Mouse (Mus musculus): ENCODE results near the gene Krt18. TPM values are rescaled to one million over a fixed set of nuclear protein-coding genes. Genes with fewer than 3 reads are reported as not detected.
"Not testable (repeated sequence)": the region's sequence is repeated elsewhere in the genome, so short reads cannot be mapped to it uniquely, and the experiment has no call there.

Krt18 gene
- not detected for polyA plus RNA-seq (2017; shearing (Covaris generic))

- ATAC-seq, result no peak
These were observed at the start of gene Krt18 for GRCm38 (mm10) chr15:102028040-102028439. Krt18 (plus strand) TSS chr15:102028180.

GRCm38 (mm10) chr15:101980849-101981248, 47.1 kb upstream of the Krt18 start:
- no peak for ATAC-seq

DNA sequence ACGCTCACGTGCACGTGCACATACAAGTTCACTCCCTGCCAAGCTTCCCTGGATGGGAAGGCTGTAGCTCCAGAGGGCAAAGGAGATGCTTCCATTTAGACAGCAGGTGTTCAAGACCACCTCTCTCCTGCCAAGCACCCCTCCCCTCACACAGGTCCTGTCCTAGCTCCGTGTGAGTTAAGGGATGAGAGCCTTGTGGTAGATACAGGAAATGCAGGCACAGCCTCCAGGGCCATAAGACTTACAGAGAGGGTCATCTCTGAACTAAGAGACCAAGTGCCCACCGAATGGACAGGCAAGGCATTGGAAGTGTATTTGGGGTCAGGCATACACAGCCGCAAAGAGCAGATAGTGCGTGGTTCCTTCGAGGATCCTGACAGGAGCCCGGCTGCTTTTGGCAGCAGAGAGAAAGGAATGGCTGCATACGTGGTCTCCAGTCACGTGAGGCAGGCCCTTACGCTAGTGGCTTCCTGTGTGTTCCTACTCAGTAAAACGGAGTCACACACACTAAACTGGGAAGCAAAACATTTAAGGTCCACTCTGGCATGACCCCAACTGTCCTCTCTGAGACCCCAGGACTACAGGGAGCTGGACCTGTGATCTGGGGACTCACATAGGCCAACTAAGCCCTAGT, 44.5 kb upstream of the Krt18 start:
- no peak for ATAC-seq

- peak; percentile 74 for ATAC-seq
These were observed 43.9 kb upstream of the Krt18 start for GRCm38 (mm10) chr15:101983949-101984601.

DNA sequence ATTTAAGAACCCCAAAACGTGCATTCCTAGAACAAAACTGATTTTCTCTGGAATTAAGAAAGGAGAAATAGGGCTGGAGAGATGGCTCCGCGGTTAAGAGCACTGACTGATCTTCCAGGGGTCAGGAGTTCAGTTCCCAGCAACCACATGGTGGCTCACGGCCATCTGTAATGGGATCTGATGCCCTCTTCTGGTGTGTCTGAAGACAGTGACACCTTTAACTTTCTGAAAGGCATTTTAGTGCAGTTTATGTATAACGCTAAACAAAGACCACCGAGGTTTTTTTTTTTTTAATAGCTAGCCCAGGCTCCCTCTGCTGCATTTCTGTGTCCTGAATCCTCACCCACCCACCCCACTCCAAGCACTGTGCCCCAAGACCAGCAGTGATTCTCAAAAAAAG, 43.2 kb upstream of the Krt18 start:
- no peak for ATAC-seq

GRCm38 (mm10) chr15:101988119-101988518, 39.9 kb upstream of the Krt18 start:
- ATAC-seq, result peak; percentile 50

DNA sequence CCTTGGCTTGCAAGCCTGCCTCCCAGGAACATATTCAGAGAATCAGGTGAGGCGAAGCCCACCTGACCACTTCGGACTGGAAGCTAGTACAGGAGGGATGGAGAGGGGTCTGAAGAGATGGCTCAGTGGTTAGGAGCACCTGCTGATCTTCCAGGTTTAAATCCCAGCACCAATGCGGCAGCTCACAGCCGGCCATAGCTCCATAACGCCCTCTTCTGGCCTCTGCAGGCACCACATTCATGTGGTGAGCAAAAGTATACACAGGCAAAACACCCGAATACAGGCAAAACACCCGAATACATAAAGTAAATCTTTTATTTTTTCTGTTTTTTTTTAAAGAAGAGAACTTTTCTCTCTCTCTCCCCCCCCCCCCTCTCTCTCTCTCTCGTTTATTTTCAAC, 39.3 kb upstream of the Krt18 start:
- ATAC-seq, result no peak

- ATAC-seq, result no peak
These were observed 37.0 kb upstream of the Krt18 start for GRCm38 (mm10) chr15:101990946-101991345.

- ATAC-seq, result no peak
These were observed 33.6 kb upstream of the Krt18 start for GRCm38 (mm10) chr15:101994365-101994764.

DNA sequence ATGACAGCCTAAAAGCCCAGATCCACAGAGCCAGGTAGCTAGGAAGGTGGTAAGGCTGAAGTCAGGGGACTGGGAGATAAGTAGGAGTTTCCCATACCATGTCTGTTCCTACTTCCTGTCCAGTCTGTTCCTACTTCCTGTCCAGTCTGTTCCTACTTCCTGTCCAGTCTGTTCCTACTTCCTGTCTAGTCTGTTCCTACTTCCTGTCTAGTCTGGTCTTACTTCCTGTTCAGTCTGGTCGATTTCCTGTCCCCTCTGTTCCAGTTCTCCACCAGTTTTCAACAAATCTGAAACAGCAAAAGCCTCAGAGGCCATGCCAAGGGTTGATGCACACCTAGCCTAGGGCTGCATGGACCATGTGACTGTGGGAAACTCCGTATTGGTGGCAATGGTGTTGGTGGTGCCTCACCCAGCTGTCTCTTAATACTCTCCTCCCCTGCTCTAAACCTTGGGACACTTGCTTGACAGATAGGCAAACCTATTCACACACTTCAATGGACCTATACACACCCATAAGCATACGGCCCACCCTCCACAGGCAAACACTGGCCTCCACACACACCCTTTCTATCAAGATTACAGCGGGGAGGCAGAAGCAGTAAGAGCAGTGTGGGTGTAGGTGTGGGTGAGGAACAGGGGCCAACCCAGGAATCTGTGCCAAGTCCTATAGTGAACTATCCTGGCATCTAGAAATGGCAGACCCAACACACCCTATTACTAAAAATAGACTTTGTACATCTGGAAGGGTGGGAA, 32.3 kb upstream of the Krt18 start:
- ATAC-seq, result no peak

DNA sequence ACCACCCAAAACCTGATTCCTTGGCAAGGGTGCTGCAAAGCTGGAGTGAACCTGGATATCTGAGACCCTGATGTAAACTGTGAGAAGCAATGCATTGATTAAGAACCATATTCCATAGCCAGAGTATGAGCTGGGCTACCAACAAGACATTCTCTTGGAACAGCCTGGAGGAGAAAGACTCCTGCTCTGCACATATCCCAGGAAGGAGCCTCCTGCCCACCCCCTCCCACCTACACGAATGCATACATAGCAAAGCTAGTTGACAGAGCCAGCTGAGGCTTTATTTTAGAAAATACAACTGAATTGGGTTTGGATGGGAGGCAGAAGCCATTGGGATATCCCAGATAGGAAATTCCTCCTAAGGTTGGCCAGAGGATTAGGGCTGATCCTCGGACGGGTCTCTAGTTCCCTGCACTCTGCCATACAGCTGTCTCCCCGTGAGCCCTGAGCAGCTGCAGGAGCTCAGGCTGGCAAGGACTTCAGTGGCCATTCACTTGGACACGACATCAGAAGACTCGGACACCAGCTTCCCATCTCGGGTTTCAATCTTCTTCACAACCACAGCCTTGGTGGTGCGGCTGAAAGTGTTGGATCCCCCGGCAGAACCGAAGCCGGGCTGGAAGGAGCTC, 31.4 kb upstream of the Krt18 start:
- ATAC-seq, result not testable (repeated sequence)

- no peak for ATAC-seq
These were observed 28.8 kb upstream of the Krt18 start for GRCm38 (mm10) chr15:101999156-101999555.

- ATAC-seq, result no peak
These were observed 28.2 kb upstream of the Krt18 start for GRCm38 (mm10) chr15:101999676-102000335.

- ATAC-seq, result no peak
These were observed 25.1 kb upstream of the Krt18 start for GRCm38 (mm10) chr15:102002646-102003488.

GRCm38 (mm10) chr15:102003516-102003915, 24.5 kb upstream of the Krt18 start:
- no peak for ATAC-seq

DNA sequence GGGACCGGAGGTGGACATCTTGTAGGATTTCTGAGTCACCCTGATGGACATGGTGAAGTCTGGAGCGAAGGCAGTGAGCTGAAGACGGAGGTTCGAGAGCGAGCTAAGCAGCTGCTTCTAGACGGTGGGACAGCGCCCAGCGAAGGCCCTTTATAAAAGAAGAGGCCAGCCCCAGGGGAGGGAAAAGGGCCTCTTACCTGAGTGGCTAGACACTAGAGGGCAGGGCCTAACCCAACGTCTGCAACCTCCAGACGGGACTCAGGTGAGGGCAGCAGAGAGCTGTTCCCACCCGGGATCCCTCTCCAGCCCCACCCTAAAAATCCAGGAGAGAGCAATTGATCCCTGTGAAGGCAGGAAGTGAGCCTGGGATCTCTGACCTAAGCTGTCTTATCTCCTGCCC, 23.8 kb upstream of the Krt18 start, which contains the start of gene Krt8:
Gene Krt8, minus strand, starts transcription at position 294 of the 400 bp plus-strand sequence.
- ATAC-seq, result no peak

GRCm38 (mm10) chr15:102005290-102005689, 22.7 kb upstream of the Krt18 start:
- no peak for ATAC-seq

GRCm38 (mm10) chr15:102006317-102006716, 21.7 kb upstream of the Krt18 start:
- no peak for ATAC-seq

GRCm38 (mm10) chr15:102007097-102008069, 20.6 kb upstream of the Krt18 start:
- ATAC-seq, result no peak

GRCm38 (mm10) chr15:102010569-102011245, 17.3 kb upstream of the Krt18 start:
- ATAC-seq, result no peak
